Mouse (Mus musculus) cerebellum, adult 2 months (tissue): ENCODE measurements around the gene Faiml.

Experiments used
- CTCF ChIP-seq: fragments of 200-500 bp; IDR thresholded peaks from 2 replicates; pipeline ENCODE4 v1.5.1; 2011; ENCODE audit warnings: low read depth, mild to moderate bottlenecking, control low read depth, low read length, moderate library complexity, borderline replicate concordance; ENCODE audit not compliant: insufficient read depth
- POLR2A ChIP-seq: fragments of 200-500 bp; IDR thresholded peaks from 2 replicates; pipeline ENCODE4 v1.6.1; 2011; ENCODE audit warnings: low read length, control low read depth, borderline replicate concordance; ENCODE audit not compliant: insufficient read depth

GRCm38 (mm10) chr9:99183043-99183670 is 53.9 kb downstream of the Faiml start:
- TF ChIP-seq CTCF, result no peak
- no peak for TF ChIP-seq POLR2A
